Mouse (Mus musculus): ENCODE data around the gene Edc3. TPM values are rescaled to one million over a fixed set of nuclear protein-coding genes. Genes with fewer than 3 reads are reported as not detected.
A peak's percentile ranks its signal among the peaks of the same experiment; 100 is the strongest.
"Not testable (repeated sequence)": the region's sequence is repeated elsewhere in the genome, so short reads cannot be mapped to it uniquely, and the experiment has no call there.

Gene Edc3
- total RNA-seq, 2 experiments from 2014 or later, result 8.9 to 10.0 TPM

- DNase-seq, result no peak
Measured at GRCm38 (mm10) chr9:57706496-57706895, 1.8 kb upstream of the Edc3 start.

GRCm38 (mm10) chr9:57708720-57709274, 457 bp downstream of the Edc3 start:
- peak; percentile 40 for DNase-seq

DNA sequence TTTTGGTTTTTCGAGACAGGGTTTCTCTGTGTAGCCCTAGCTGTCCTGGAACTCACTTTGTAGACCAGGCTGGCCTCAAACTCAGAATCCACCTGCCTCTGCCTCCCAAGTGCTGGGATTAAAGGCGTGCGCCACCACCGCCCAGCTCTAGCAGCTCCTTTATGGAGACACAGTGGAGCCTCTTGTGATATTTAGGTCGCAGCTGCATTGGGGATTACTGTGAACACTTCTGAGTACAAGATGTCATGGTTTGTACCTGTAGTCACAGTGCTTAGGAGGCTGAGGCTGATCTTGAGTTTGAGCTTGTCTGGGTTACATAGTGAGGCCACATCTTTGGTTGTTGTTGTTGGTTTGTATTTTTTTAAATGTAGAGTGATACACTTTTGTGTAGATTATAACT, 1.9 kb downstream of the Edc3 start:
- DNase-seq, result not testable (repeated sequence)

GRCm38 (mm10) chr9:57712194-57712593, 3.9 kb downstream of the Edc3 start:
- DNase-seq, result no peak

DNA sequence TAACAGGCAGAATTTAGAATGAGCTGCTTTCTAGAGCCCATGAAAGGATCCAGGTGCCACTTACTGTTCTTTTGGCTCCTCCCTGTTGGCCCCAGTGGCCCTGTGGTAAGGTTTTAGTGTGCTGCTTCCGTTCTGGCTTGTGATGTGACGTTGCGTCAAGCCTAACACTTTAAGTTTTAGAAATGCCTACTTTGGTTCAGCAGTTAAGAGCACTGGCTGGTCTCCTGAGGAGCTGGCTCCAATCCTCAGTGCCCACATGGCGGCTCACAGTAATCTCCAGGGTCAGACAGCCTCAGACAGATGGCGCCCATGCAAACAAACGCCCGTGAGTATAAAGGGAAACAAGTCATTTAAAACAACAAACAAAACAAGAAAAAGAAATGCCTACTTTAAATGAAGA, 10.1 kb downstream of the Edc3 start:
- no peak for DNase-seq

DNA sequence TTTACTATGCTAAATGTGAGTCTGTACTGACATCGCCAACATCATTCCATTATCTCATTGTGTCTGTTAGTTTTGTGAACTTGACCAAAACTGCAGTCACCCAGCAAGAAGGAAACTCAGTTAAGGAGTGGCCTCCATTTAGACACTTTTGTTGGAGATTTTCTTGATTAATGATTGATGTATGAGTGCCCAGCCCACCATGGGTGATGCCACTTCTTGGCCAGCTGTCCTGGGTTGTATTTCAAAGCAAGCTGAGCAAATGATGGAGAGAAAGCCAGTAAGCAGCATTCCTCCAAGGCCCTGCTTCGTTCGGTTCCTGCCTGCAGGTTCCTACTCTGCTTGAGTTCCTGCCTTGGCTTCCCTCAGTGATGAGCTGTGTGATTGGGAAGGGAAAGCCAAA, 12.4 kb downstream of the Edc3 start:
- DNase-seq, result no peak

DNA sequence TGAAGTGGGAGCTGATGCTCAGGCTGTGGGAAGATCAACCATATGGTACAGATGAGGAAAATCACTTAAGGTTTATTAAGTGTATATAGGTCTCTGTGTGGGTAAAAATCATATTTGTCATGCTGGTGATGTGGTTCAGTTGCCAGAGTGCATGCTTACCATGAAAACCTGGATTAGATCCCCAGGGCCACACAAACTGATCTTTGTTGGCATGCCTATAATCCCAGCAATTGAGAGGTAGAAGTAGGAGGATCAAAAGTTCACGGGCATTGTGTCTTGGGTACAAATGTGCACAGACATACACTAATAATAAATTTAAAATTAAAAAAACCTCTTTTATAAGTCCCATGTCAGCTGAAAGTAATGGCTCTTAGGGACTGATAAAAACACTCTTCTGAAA, 14.0 kb downstream of the Edc3 start:
- DNase-seq, result no peak

DNA sequence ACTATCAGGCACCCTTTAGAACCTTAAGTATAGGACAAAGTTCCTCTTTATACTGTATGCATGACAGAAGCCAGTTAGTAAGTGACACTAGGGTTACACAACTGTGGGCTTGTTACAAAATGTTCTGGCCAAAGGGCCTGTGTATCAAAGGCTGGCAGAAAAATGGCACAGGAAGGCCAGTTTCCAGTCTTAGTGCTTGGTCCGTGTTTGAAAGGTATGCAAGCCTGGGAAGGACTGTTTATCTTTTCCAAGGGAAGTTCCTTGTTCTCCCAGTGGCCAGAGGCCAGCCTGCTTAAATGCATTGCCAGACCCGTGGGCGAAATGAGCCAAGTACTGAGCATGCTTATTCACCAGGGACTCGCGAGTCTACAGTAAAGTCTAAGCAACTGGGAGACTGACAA, 15.0 kb downstream of the Edc3 start:
- DNase-seq, result peak; percentile 72

DNA sequence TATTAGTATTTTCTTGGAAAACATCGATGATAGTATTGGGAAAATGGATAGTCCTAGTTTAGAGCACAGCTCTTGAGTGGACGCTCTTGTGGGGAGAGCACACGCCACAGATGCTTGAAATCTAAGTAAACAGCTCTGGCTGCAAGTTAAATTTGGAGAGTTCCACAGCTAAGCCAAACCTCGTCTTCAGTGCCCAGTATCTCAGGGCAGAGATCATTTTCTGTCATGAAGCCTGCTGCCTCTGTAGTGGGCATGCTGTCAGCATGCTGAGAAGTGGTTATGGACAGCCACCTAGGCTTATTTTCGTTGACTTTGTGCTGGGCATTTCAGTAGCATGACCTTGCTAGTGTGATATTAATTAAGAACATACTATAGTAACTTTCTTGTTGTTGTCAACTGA, 15.5 kb downstream of the Edc3 start:
- DNase-seq, result no peak

DNA sequence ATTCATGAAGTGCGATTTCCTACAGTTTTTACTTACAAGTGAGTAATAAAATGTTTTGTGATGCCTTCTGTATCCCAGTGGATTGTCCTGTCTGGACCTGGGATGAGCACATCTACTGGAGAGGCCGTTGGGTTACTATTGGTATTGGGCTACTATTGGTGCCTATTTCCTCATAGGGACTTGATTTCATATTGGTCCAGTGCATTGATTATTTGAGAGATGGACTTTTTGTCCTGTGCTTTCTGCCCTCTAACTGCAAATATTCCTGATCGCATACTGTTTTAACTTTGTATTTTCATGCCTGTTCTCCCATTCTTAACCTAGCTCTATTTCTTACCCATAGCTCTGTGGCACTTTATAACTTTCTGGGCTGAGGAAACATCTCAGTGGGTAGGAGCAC, 16.4 kb downstream of the Edc3 start:
- no peak for DNase-seq

DNA sequence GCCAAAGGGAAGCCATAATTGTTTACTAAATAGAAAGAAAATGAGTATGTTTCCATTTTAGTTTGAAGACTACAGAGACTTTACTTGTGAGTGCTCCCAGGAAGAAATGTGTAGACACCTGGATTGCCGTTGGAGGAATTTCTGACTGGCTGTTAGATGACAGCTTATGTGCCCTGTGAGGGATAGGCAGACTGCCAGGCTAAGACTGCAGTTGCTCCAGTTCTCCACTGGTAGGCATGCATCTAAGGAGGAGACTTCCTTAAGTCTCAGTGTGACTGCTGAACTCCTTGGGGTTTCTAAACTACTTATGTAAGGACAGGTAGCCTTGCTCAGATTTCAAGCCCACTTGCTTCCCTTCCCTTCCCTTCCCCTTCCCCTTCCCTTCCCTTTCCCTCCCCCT, 20.0 kb downstream of the Edc3 start:
- no peak for DNase-seq

- DNase-seq, result no peak
Measured at GRCm38 (mm10) chr9:57733606-57734005, 25.3 kb downstream of the Edc3 start.

GRCm38 (mm10) chr9:57739863-57740262, 31.5 kb downstream of the Edc3 start:
- DNase-seq, result no peak

GRCm38 (mm10) chr9:57744462-57745091, 36.2 kb downstream of the Edc3 start:
- DNase-seq, result peak; percentile 58

DNA sequence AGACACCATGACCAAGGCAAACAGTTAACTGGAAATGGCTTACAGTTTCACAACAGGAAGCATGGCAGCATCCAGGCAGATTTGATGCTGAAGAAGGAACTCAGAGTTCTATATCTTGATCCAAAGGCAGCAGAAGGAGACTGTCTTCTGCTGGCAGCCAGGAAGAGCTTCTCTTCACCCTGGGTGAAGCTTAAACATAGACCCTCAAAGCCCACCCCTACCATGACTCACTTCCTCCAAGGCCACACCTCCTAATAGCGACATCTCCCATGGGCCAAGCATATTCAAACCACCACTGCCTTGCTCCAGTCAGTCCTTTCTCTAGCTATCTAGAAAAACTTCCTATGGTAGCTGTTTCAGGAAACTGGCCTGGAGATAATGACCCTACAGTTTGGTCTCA, 38.7 kb downstream of the Edc3 start:
- DNase-seq, result no peak

DNA sequence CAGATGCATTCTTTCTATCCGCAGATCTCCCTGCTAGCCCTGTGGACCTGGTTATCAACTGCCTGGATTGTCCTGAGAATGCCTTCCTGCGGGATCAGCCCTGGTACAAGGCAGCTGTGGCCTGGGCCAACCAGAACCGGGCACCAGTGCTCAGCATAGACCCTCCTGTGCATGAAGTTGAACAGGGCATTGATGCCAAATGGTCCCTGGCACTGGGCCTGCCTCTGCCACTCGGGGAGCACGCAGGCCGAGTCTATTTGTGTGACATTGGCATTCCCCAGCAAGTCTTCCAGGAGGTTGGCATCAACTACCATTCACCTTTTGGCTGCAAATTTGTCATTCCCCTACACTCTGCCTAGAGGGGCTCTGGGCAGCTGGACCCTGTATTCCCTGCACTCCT, 39.8 kb downstream of the Edc3 start:
- DNase-seq, result peak; percentile 51

GRCm38 (mm10) chr9:57748831-57749230, 40.5 kb downstream of the Edc3 start:
- no peak for DNase-seq

- no peak for DNase-seq
Measured at GRCm38 (mm10) chr9:57750901-57751300, 42.6 kb downstream of the Edc3 start.

DNA sequence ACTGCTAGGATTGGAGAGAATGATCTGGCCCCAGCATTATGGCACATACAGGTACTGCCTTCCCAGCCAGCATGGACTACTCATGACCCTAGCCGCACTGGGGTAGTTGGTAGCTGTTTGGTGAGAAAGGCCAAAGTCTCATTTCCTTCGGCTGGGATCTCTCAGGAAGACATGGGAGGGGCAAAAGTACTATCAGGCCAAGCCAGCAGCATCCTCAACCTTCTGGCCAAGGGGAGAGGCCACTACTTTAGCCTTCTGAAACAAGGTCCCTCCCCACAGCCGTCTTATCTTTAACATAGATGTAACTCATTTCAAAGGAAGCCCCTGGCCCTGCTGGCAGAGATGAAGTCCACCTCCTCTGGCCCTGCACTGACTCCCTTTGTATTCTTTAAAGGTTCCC, 49.2 kb downstream of the Edc3 start:
- no peak for DNase-seq

DNA sequence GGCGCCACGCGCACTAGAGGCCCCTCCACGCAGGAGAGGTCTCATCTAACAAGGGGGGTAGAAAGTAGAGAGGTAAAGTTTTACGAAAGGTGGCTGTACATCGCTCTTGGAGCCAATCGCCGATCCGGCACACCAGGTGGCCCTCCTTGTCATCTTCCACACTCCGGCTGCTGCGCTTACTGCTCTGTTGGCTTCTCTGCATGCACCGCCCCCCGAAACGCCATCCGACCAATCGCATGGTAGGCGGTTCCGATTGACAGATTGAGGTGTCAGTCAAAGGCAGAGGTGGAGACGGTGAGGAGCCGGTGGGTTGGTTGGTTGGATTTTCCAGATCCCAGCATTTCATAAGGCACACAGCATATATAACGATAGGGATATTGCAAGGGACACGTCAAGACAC, 50.2 kb downstream of the Edc3 start:
- no peak for DNase-seq

- DNase-seq, result peak; percentile 83
Measured at GRCm38 (mm10) chr9:57759289-57759688, 50.9 kb downstream of the Edc3 start.

DNA sequence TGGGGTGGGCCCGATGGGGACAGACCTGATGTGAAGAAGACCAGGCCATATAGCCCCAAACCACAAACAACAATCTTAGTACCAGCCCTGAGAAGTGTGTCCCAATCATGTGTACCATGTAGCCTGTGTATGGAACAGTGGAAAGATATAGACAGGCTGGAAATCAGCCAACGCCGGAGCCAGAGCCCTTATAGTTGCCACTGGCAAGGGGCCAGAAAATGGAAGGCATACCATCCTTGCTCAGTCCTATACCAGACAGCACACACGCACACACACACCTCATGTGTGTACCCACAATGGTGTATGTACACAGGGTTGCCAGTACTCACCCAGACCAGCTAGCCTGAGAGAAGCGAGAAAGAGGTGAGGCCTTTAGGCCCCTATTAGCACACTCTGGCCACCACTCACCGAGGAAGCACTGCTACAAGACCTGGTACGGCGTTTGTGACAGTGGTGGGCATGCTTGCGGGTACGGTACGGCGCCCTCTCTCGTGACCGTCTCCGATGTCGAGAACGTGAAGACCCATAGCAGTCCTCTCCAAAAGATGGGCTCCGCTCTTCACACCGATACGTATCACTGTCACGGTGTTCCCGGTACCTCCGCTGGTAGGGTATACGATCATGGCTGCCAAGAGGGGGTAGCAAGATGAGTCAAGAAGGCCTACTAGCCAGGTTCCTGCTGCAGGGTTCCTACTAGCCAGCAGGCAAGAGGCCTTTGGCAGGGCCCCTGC, 52.2 kb downstream of the Edc3 start:
- DNase-seq, result no peak

DNA sequence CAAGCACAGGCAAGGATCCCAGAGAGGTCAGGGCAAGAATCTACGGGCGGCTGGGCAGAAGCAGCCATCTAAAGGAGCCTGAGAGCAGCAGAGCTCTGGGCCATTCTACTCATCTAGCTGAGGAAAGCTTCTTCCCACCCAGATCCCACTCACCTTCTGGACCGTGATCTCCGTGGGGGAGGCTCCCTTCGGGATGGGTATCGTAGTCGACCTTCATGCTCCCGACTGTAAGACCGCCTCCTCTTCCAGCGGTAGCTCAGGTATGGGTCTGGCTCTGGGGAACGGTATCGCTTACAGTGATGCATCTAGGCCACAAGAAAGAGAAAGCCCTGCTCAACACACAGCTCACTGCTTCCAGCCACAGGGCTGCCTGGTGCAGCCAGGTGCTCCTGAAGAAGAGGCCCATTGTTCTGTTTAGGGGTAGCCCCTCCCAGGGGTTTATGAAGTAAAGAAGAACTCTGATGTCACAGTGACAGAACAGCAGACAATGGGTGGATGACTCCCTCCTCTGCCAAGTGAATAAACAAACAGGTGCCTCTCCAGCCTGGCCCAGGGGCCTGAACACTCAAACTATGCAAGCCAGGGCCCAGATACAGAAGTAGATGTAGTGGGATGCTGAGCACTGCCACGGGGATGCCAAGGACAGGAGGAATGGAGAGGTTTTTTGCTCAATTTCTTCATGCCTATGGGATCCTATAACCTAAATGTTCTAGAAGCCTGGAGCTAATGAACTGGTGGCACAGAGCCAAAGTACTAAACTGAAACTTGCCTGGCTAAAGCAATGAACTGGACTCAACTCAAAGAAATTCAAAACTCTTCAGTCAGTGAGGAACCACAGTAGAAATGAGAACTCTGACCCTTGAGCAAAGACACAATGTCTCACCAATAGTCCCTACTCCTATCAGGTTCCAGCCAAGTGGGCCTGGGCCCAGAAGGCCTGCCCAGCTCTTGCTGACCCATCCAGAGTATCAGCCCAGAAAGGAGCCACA, 53.5 kb downstream of the Edc3 start:
- DNase-seq, result no peak

Data from heart, postnatal 4 days (tissue).